Mouse (Mus musculus): ENCODE measurements at regions not wholly inside any gene's neighbourhood (a gene's known extent, or its start where the extent isn't known, plus 50 kb on each side); places are given as distances from the start of the nearest gene placed in this dataset.

GRCm38 (mm10) chr11:39733434-39734076 is 961.4 kb downstream of the Mat2b start:
- Histone ChIP-seq H3K9ac (ENCODE audit: insufficient read depth, low read depth, low read length, poor library complexity, severe bottlenecking) (no peak overlapping the region), H3K4me3 (ENCODE audit: insufficient read depth in 1 of 2, low read depth in 1 of 2, low read length in 2 of 2, poor library complexity in 1 of 2, severe bottlenecking in 1 of 2) (no peak overlapping the region), H3K27ac (ENCODE audit: insufficient read depth, low read depth, low read length, poor library complexity, severe bottlenecking) (no peak overlapping the region), H3K36me3 (ENCODE audit: control insufficient read depth, insufficient read depth, low read length, poor library complexity, severe bottlenecking) (no peaks in the 10 kb centered on the region), H3K4me1 (ENCODE audit: control insufficient read depth in 2 of 2, insufficient read depth in 2 of 2, low read length in 2 of 2, poor library complexity in 1 of 2) (no peaks in the 10 kb centered on the region), H3K9me3 (ENCODE audit: control insufficient read depth, insufficient read depth, low read depth, low read length) (no peaks in the 10 kb centered on the region)
- no peak for DNase-seq (ENCODE audit: low read depth, low spot score)
- in situ Hi-C loops (cut with MboI; ENCODE audit: low sequenced_read_pairs in 2 of 2, unreplicated experiment in 2 of 2): no loop called here
- TF ChIP-seq ZC3H11A (IDR thresholded peaks at IDR 0.05; ENCODE audit: borderline replicate concordance, low read depth, low read length) (no peak), ZNF384 (IDR thresholded peaks at IDR 0.05; ENCODE audit: low read depth, low read length) (no peak), MAFK (IDR thresholded peaks at IDR 0.05; ENCODE audit: insufficient read depth, low read depth, low read length) (no peak), HCFC1 (IDR thresholded peaks at IDR 0.05; ENCODE audit: borderline replicate concordance, insufficient read depth, low read length) (no peak), CHD2 (IDR thresholded peaks at IDR 0.05; ENCODE audit: low read depth, low read length) (no peak)

GRCm38 (mm10) chr11:39723621-39724020 is 971.4 kb downstream of the Mat2b start:
- H3K9me3 ChIP-seq (ENCODE audit: control insufficient read depth, insufficient read depth, low read depth, low read length): no peaks in the 10 kb centered on the region
- H3K4me3 ChIP-seq (ENCODE audit: insufficient read depth in 1 of 2, low read depth in 1 of 2, low read length in 2 of 2, poor library complexity in 1 of 2, severe bottlenecking in 1 of 2): no peak overlapping the region
- H3K4me1 ChIP-seq (ENCODE audit: control insufficient read depth in 2 of 2, insufficient read depth in 2 of 2, low read length in 2 of 2, poor library complexity in 1 of 2): no peaks in the 10 kb centered on the region
- no peaks in the 10 kb centered on the region for H3K36me3 ChIP-seq (ENCODE audit: control insufficient read depth, insufficient read depth, low read length, poor library complexity, severe bottlenecking)
- TF ChIP-seq ZC3H11A (IDR thresholded peaks at IDR 0.05; ENCODE audit: borderline replicate concordance, low read depth, low read length) (no peak), MAFK (IDR thresholded peaks at IDR 0.05; ENCODE audit: insufficient read depth, low read depth, low read length) (no peak), CHD2 (IDR thresholded peaks at IDR 0.05; ENCODE audit: low read depth, low read length) (no peak), HCFC1 (IDR thresholded peaks at IDR 0.05; ENCODE audit: borderline replicate concordance, insufficient read depth, low read length) (no peak), ZNF384 (IDR thresholded peaks at IDR 0.05; ENCODE audit: low read depth, low read length) (no peak)
- no peak overlapping the region for H3K27ac ChIP-seq (ENCODE audit: insufficient read depth, low read depth, low read length, poor library complexity, severe bottlenecking)
- in situ Hi-C loops (cut with MboI; ENCODE audit: low sequenced_read_pairs in 2 of 2, unreplicated experiment in 2 of 2): no loop called here
- no peak for DNase-seq (ENCODE audit: low read depth, low spot score)
- no peak overlapping the region for H3K9ac ChIP-seq (ENCODE audit: insufficient read depth, low read depth, low read length, poor library complexity, severe bottlenecking)

GRCm38 (mm10) chr11:39678521-39678920 is 1016.5 kb downstream of the Mat2b start:
- in situ Hi-C loops (cut with MboI; ENCODE audit: low sequenced_read_pairs in 2 of 2, unreplicated experiment in 2 of 2): no loop called here
- peak; percentile 52 for DNase-seq (ENCODE audit: low read depth, low spot score)
- Histone ChIP-seq H3K4me3 (ENCODE audit: insufficient read depth in 1 of 2, low read depth in 1 of 2, low read length in 2 of 2, poor library complexity in 1 of 2, severe bottlenecking in 1 of 2) (no peak overlapping the region), H3K4me1 (ENCODE audit: control insufficient read depth in 2 of 2, insufficient read depth in 2 of 2, low read length in 2 of 2, poor library complexity in 1 of 2) (peaks cover 6 to 9% of the 10 kb centered on the region in 2 experiments), H3K36me3 (ENCODE audit: control insufficient read depth, insufficient read depth, low read length, poor library complexity, severe bottlenecking) (no peaks in the 10 kb centered on the region), H3K27ac (ENCODE audit: insufficient read depth, low read depth, low read length, poor library complexity, severe bottlenecking) (no peak overlapping the region; the same call in 1 of the 2 replicates), H3K9me3 (ENCODE audit: control insufficient read depth, insufficient read depth, low read depth, low read length) (no peaks in the 10 kb centered on the region), H3K9ac (ENCODE audit: insufficient read depth, low read depth, low read length, poor library complexity, severe bottlenecking) (no peak overlapping the region)
- TF ChIP-seq ZNF384 (IDR thresholded peaks at IDR 0.05; ENCODE audit: low read depth, low read length) (no peak), HCFC1 (IDR thresholded peaks at IDR 0.05; ENCODE audit: borderline replicate concordance, insufficient read depth, low read length) (no peak), MAFK (IDR thresholded peaks at IDR 0.05; ENCODE audit: insufficient read depth, low read depth, low read length) (no peak), ZC3H11A (IDR thresholded peaks at IDR 0.05; ENCODE audit: borderline replicate concordance, low read depth, low read length) (no peak), CHD2 (IDR thresholded peaks at IDR 0.05; ENCODE audit: low read depth, low read length) (no peak)

- no peak overlapping the region for H3K9ac ChIP-seq (ENCODE audit: insufficient read depth, low read depth, low read length, poor library complexity, severe bottlenecking)
- H3K27ac ChIP-seq (ENCODE audit: insufficient read depth, low read depth, low read length, poor library complexity, severe bottlenecking): no peak overlapping the region
- no peaks in the 10 kb centered on the region for H3K4me1 ChIP-seq (ENCODE audit: control insufficient read depth in 2 of 2, insufficient read depth in 2 of 2, low read length in 2 of 2, poor library complexity in 1 of 2)
- no peaks in the 10 kb centered on the region for H3K36me3 ChIP-seq (ENCODE audit: control insufficient read depth, insufficient read depth, low read length, poor library complexity, severe bottlenecking)
- H3K4me3 ChIP-seq (ENCODE audit: insufficient read depth in 1 of 2, low read depth in 1 of 2, low read length in 2 of 2, poor library complexity in 1 of 2, severe bottlenecking in 1 of 2): no peak overlapping the region
- H3K9me3 ChIP-seq (ENCODE audit: control insufficient read depth, insufficient read depth, low read depth, low read length): no peaks in the 10 kb centered on the region
- TF ChIP-seq HCFC1 (IDR thresholded peaks at IDR 0.05; ENCODE audit: borderline replicate concordance, insufficient read depth, low read length): no peak
- no peak for TF ChIP-seq MAFK (IDR thresholded peaks at IDR 0.05; ENCODE audit: insufficient read depth, low read depth, low read length)
- no peak for TF ChIP-seq ZNF384 (IDR thresholded peaks at IDR 0.05; ENCODE audit: low read depth, low read length)
- TF ChIP-seq CHD2 (IDR thresholded peaks at IDR 0.05; ENCODE audit: low read depth, low read length): no peak
- no peak for TF ChIP-seq ZC3H11A (IDR thresholded peaks at IDR 0.05; ENCODE audit: borderline replicate concordance, low read depth, low read length)
- in situ Hi-C loops (cut with MboI; ENCODE audit: low sequenced_read_pairs in 2 of 2, unreplicated experiment in 2 of 2): no loop called here
- no peak for DNase-seq (ENCODE audit: low read depth, low spot score)
These were observed 1041.4 kb downstream of the Mat2b start for GRCm38 (mm10) chr11:39653595-39653994.

Measured in ES-E14 (cell line).